Mouse (Mus musculus): ENCODE data around the gene Sparc.
A peak's percentile ranks its signal among the peaks of the same experiment; 100 is the strongest.

Sparc gene

GRCm38 (mm10) chr11:55422978-55423377 lies at the start of gene Sparc:
Sparc (minus strand) TSS chr11:55423183.
- no peak for DNase-seq (ENCODE audit: low spot score)

- no peak for DNase-seq (ENCODE audit: low spot score)
Measured at GRCm38 (mm10) chr11:55471467-55471866, 48.5 kb upstream of the Sparc start.

GRCm38 (mm10) chr11:55470761-55471160 lies 47.8 kb upstream of the Sparc start:
- peak; percentile 29 for DNase-seq (ENCODE audit: low spot score)

GRCm38 (mm10) chr11:55469923-55470691 lies 47.1 kb upstream of the Sparc start:
- no peak for DNase-seq (ENCODE audit: low spot score)

- peak; percentile 100 for DNase-seq (ENCODE audit: low spot score)
Measured at GRCm38 (mm10) chr11:55469048-55469843, 46.3 kb upstream of the Sparc start, which contains the start of gene G3bp1. G3bp1 (plus strand) TSS chr11:55469685.

- DNase-seq (ENCODE audit: low spot score): peak; percentile 61
Measured at GRCm38 (mm10) chr11:55468611-55469047, 45.6 kb upstream of the Sparc start.

GRCm38 (mm10) chr11:55468012-55468411 lies 45.0 kb upstream of the Sparc start:
- no peak for DNase-seq (ENCODE audit: low spot score)

- DNase-seq (ENCODE audit: low spot score): no peak
Measured at GRCm38 (mm10) chr11:55465177-55465576, 42.2 kb upstream of the Sparc start.

- DNase-seq (ENCODE audit: low spot score): no peak
Measured at GRCm38 (mm10) chr11:55464707-55465106, 41.7 kb upstream of the Sparc start.

GRCm38 (mm10) chr11:55462149-55462548 lies 39.2 kb upstream of the Sparc start:
- no peak for DNase-seq (ENCODE audit: low spot score)

GRCm38 (mm10) chr11:55461019-55461645 lies 38.1 kb upstream of the Sparc start, which contains the start of gene Atox1:
Atox1 (minus strand) TSS chr11:55461239.
- peak; percentile 99 for DNase-seq (ENCODE audit: low spot score)

GRCm38 (mm10) chr11:55460559-55461018 lies 37.6 kb upstream of the Sparc start:
- peak; percentile 59 for DNase-seq (ENCODE audit: low spot score)

- no peak for DNase-seq (ENCODE audit: low spot score)
Measured at GRCm38 (mm10) chr11:55459850-55460558, 37.0 kb upstream of the Sparc start.

- DNase-seq (ENCODE audit: low spot score): no peak
Measured at GRCm38 (mm10) chr11:55458501-55458900, 35.5 kb upstream of the Sparc start.

- no peak for DNase-seq (ENCODE audit: low spot score)
Measured at GRCm38 (mm10) chr11:55455166-55455565, 32.2 kb upstream of the Sparc start.

GRCm38 (mm10) chr11:55453640-55454039 lies 30.7 kb upstream of the Sparc start:
- no peak for DNase-seq (ENCODE audit: low spot score)

- DNase-seq (ENCODE audit: low spot score): no peak
Measured at GRCm38 (mm10) chr11:55450311-55450710, 27.3 kb upstream of the Sparc start.

- no peak for DNase-seq (ENCODE audit: low spot score)
Measured at GRCm38 (mm10) chr11:55449531-55449930, 26.5 kb upstream of the Sparc start.

GRCm38 (mm10) chr11:55446579-55446978 lies 23.6 kb upstream of the Sparc start:
- peak; percentile 93 for DNase-seq (ENCODE audit: low spot score)

- DNase-seq (ENCODE audit: low spot score): peak; percentile 88
Measured at GRCm38 (mm10) chr11:55444772-55445171, 21.8 kb upstream of the Sparc start.

- no peak for DNase-seq (ENCODE audit: low spot score)
Measured at GRCm38 (mm10) chr11:55439718-55440117, 16.7 kb upstream of the Sparc start.

- DNase-seq (ENCODE audit: low spot score): peak; percentile 82
Measured at GRCm38 (mm10) chr11:55438031-55438430, 15.0 kb upstream of the Sparc start.

Measured in adipocyte (in vitro differentiated cells).